Mouse (Mus musculus): ENCODE data around the gene A030003K21Rik. TPM values are rescaled to one million over a fixed set of nuclear protein-coding genes. Genes with fewer than 3 reads are reported as not detected.
"Not testable (repeated sequence)": the region's sequence is repeated elsewhere in the genome, so short reads cannot be mapped to it uniquely, and the experiment has no call there.

Gene A030003K21Rik
- polyA plus RNA-seq, 2 experiments, result 0.08 TPM; not detected in 1

DNA sequence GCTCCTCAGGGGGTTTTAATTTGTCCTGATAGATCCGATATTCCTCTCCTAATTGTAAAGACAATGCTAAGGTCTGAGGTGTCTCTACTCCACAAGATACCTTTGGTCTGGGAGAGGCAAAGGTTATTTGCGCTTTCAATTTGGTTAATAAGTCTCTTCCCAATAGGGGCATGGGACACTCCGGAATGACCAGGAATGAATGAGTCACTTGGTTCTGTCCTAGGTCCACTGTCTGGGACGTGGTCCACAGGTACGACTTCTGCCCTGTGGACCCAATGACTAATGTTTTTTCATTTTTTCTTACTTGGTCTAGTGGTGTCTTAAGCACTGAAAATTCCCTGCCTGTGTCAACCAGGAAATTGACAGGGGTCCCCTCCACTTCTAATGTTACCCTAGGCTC is 4.5 kb downstream of the A030003K21Rik start:
- no peak for DNase-seq (ENCODE audit: low spot score)
- Histone ChIP-seq H3K9ac (ENCODE audit: low read depth, low read length, severe bottlenecking) (no peak overlapping the region), H3K27ac (replicated peaks; ENCODE audit: low read depth, low read length) (no peak overlapping the region), H3K4me3 (replicated peaks; ENCODE audit: low read length) (no peak overlapping the region), H3K4me1 (ENCODE audit: control insufficient read depth, insufficient read depth, low read length) (no peaks in the 10 kb centered on the region), H3K36me3 (ENCODE audit: control insufficient read depth, insufficient read depth, low read length) (no peaks in the 10 kb centered on the region), H3K4me2 (replicated peaks; ENCODE audit: low read depth, low read length, severe bottlenecking) (no peak overlapping the region), H3K9me3 (ENCODE audit: control insufficient read depth, low read length) (no peaks in the 10 kb centered on the region), H3K27me3 (ENCODE audit: control insufficient read depth, insufficient read depth, low read length) (no peaks in the 10 kb centered on the region)
- 94% methylated on average over 5 of the region's 5 CpGs for WGBS
- no peak for ATAC-seq (ENCODE audit: low FRiP score, low read depth)
- TF ChIP-seq POLR2A (IDR thresholded peaks at IDR 0.05; ENCODE audit: borderline replicate concordance, extremely low read depth, insufficient read depth, insufficient read length), result no peak

DNA sequence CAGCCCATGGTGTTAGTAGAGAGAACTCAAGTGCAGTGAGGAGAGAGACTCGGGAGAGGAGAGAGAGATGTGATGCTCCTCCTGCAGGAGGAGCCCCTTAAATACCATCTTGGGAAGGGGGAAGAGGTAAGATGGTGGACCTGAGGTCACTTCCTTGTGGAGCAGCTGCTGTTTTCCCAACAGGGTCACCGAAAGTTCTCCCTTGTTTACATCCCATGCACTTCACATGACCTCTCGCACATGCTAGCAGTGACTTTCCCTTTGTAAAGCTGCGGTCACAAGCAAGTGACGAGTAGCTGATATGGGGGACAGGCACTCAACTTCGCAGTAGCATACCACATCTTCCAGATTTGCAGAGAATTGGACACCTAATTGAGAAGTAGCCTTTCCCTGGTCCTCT is 11.9 kb downstream of the A030003K21Rik start, which contains the start of gene Gm6217:
Gm6217 (minus strand) TSS at position 74 of the 400 bp plus-strand sequence.
- H3K4me1 ChIP-seq (ENCODE audit: control insufficient read depth, insufficient read depth, low read length); H3K27me3 ChIP-seq (ENCODE audit: control insufficient read depth, insufficient read depth, low read length); DNase-seq (ENCODE audit: low spot score); H3K27ac ChIP-seq (replicated peaks; ENCODE audit: low read depth, low read length); ATAC-seq (ENCODE audit: low FRiP score, low read depth); H3K36me3 ChIP-seq (ENCODE audit: control insufficient read depth, insufficient read depth, low read length); H3K9ac ChIP-seq (ENCODE audit: low read depth, low read length, severe bottlenecking); H3K4me3 ChIP-seq (replicated peaks; ENCODE audit: low read length); H3K4me2 ChIP-seq (replicated peaks; ENCODE audit: low read depth, low read length, severe bottlenecking); H3K9me3 ChIP-seq (ENCODE audit: control insufficient read depth, low read length): not testable (repeated sequence)
- no CpG with 5 or more reads among the region's 6 CpGs for WGBS

DNA sequence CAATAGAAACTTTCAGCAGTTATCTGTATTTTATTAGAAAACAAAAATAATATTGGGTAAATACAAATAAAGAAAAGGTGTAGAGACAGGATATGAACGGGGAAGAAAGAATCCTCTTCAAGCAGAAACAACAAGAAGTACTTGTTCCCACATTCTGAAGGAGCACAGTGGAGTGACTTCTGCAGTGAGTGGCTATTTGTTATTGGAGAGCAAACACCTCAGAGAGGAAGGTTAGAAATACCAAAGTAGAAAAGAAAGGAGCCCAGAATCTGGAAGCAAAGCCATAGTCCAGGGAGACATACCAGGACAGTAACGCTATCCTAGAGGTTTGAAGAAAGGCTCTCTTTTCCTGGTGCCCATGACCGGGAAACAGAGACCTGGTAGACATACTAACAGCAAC is 12.6 kb downstream of the A030003K21Rik start:
- ATAC-seq (ENCODE audit: low FRiP score, low read depth); H3K27me3 ChIP-seq (ENCODE audit: control insufficient read depth, insufficient read depth, low read length); H3K4me1 ChIP-seq (ENCODE audit: control insufficient read depth, insufficient read depth, low read length); H3K27ac ChIP-seq (replicated peaks; ENCODE audit: low read depth, low read length); H3K9me3 ChIP-seq (ENCODE audit: control insufficient read depth, low read length); H3K4me3 ChIP-seq (replicated peaks; ENCODE audit: low read length); H3K9ac ChIP-seq (ENCODE audit: low read depth, low read length, severe bottlenecking); H3K36me3 ChIP-seq (ENCODE audit: control insufficient read depth, insufficient read depth, low read length); DNase-seq (ENCODE audit: low spot score); H3K4me2 ChIP-seq (replicated peaks; ENCODE audit: low read depth, low read length, severe bottlenecking): not testable (repeated sequence)
- WGBS, result 84% methylated on average over 1 of the region's 3 CpGs

- Histone ChIP-seq H3K4me3 (replicated peaks; ENCODE audit: low read length) (no peak within 1 kb of the TSS), H3K4me1 (ENCODE audit: control insufficient read depth, insufficient read depth, low read length) (no peaks in the 10 kb centered on the region), H3K27ac (replicated peaks; ENCODE audit: low read depth, low read length) (no peak within 1 kb of the TSS), H3K9me3 (ENCODE audit: control insufficient read depth, low read length) (no peaks in the 10 kb centered on the region), H3K9ac (ENCODE audit: low read depth, low read length, severe bottlenecking) (no peak within 1 kb of the TSS), H3K27me3 (ENCODE audit: control insufficient read depth, insufficient read depth, low read length) (no peaks in the 10 kb centered on the region), H3K36me3 (ENCODE audit: control insufficient read depth, insufficient read depth, low read length) (no peaks in the 10 kb centered on the region), H3K4me2 (replicated peaks; ENCODE audit: low read depth, low read length, severe bottlenecking) (no peak within 1 kb of the TSS)
- 85% methylated on average over 6 of the region's 6 CpGs for WGBS
- DNase-seq (ENCODE audit: low spot score) (no peak), ATAC-seq (ENCODE audit: low FRiP score, low read depth) (no peak)
- TF ChIP-seq POLR2A (IDR thresholded peaks at IDR 0.05; ENCODE audit: borderline replicate concordance, extremely low read depth, insufficient read depth, insufficient read length), result no peak
Measured at GRCm38 (mm10) chr1:82924650-82925049, 18.5 kb downstream of the A030003K21Rik start, which contains the start of gene A030014E15Rik. A030014E15Rik (plus strand) TSS chr1:82924917.

DNA sequence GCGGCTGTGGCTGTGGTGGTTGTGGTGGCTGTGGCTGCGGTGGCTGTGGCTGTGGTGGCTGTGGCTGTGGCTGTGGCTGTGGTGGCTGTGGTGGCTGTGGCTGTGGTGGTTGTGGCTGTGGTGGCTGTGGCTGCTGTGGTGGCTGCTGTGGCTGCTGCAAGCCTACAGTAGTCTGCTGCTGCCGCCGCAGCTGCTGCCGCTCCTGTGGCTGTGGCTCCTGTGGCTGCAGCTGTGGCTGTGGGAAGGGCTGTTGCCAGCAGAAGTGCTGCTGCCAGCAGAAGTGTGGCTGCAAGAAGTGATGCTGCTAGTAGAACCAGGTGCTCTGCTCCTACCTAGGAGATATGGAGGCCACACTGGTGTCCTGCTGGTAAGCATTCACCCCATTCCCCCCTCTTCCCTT is 29.8 kb downstream of the A030003K21Rik start:
- DNase-seq (ENCODE audit: low spot score); H3K27me3 ChIP-seq (ENCODE audit: control insufficient read depth, insufficient read depth, low read length); H3K9me3 ChIP-seq (ENCODE audit: control insufficient read depth, low read length); H3K27ac ChIP-seq (replicated peaks; ENCODE audit: low read depth, low read length); H3K36me3 ChIP-seq (ENCODE audit: control insufficient read depth, insufficient read depth, low read length); H3K4me1 ChIP-seq (ENCODE audit: control insufficient read depth, insufficient read depth, low read length); H3K9ac ChIP-seq (ENCODE audit: low read depth, low read length, severe bottlenecking); H3K4me2 ChIP-seq (replicated peaks; ENCODE audit: low read depth, low read length, severe bottlenecking); ATAC-seq (ENCODE audit: low FRiP score, low read depth); H3K4me3 ChIP-seq (replicated peaks; ENCODE audit: low read length): not testable (repeated sequence)
- WGBS, result 100% methylated on average over 4 of the region's 5 CpGs

GRCm38 (mm10) chr1:82913025-82913424 is 30.2 kb downstream of the A030003K21Rik start, which contains the start of gene A030005L19Rik:
A030005L19Rik (plus strand) TSS chr1:82913325.
- Histone ChIP-seq H3K4me1 (ENCODE audit: control insufficient read depth, insufficient read depth, low read length) (no peaks in the 10 kb centered on the region), H3K27me3 (ENCODE audit: control insufficient read depth, insufficient read depth, low read length) (no peaks in the 10 kb centered on the region), H3K9ac (ENCODE audit: low read depth, low read length, severe bottlenecking) (no peak within 1 kb of the TSS), H3K4me3 (replicated peaks; ENCODE audit: low read length) (no peak within 1 kb of the TSS), H3K36me3 (ENCODE audit: control insufficient read depth, insufficient read depth, low read length) (no peaks in the 10 kb centered on the region), H3K27ac (replicated peaks; ENCODE audit: low read depth, low read length) (no peak within 1 kb of the TSS), H3K9me3 (ENCODE audit: control insufficient read depth, low read length) (no peaks in the 10 kb centered on the region), H3K4me2 (replicated peaks; ENCODE audit: low read depth, low read length, severe bottlenecking) (no peak within 1 kb of the TSS)
- WGBS, result 87% methylated on average over 3 of the region's 3 CpGs
- DNase-seq (ENCODE audit: low spot score) (no peak), ATAC-seq (ENCODE audit: low FRiP score, low read depth) (no peak)
- TF ChIP-seq POLR2A (IDR thresholded peaks at IDR 0.05; ENCODE audit: borderline replicate concordance, extremely low read depth, insufficient read depth, insufficient read length), result no peak
